Mouse (Mus musculus): ENCODE results near the gene Ccdc181.

The Ccdc181 gene

DNA sequence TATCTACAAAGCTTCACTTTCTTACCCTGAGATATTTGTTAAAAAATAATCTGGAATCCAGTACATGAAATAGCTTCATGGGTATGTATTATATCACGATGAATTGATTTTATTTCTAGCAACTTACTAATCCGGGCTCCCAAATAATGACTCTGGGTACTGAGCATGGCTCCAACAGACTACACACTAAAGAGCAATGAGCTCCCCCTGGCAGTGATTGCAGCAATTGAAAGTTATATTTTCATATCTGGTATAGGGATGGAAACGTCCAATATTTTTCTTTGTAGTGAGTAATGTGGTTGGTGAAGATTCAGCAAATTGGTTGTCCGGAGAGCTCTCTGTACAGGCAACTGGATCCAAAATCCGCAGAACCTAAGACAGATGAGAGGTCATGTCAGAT is 16.7 kb downstream of the Ccdc181 start:
- DNase-seq: no peak

DNA sequence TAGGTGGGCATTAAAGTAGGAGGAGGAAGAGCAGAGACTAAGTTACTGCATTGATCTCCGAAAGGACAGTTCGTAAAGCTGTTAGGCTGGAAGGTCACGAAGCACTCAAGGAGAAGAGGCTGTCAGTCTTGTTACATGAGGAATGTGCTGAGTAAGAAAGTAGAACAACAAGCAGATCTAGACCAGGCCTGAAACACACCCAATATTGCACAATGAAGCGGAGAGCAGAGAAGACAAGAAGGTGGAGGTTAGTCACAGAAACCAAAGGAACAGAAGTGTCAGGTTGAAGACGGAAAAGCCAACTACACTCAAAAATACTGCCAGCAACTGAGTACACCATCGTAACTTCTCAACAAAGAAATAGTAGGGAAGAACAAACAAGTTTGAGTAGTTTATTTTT is 18.7 kb downstream of the Ccdc181 start:
- DNase-seq: no peak

DNA sequence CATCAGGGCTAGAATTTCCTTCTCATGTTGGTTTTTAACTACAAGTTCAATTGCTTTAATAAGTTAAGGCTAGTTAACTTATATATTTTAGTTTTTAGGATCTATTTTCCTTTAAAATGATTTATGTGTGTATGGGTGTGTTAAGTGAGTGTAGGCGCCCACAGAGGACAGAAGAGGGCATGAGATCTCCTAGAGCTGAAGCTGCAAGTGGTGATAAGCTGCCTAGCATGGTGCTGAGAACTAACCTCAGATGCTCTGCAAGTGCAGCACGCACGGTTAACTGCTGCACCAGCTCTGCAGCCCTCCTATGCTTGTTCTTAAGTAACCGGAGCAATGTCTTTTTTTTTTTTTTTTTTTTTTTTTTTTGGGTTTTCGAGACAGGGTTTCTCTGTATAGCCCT is 21.1 kb downstream of the Ccdc181 start:
- no peak for DNase-seq

DNA sequence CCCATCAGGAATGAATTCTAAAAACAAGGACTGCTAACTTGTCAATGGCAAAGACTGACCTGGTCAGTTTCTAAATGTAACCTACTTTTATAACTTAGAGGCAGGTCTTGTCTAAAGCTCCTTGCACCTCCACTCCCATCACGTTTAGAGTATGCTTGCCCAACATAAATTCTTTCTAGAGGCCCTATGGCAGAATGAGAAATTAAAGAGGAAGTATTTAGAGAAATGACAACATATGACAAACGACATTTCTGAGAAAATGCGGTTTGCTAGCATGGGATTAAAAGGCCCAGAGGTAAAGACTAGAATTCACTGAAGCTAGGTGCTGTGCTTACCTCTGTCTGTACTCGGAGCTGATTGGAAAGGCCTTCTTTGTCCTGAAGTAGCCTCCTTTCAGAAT is 26.6 kb downstream of the Ccdc181 start:
- DNase-seq: no peak

DNA sequence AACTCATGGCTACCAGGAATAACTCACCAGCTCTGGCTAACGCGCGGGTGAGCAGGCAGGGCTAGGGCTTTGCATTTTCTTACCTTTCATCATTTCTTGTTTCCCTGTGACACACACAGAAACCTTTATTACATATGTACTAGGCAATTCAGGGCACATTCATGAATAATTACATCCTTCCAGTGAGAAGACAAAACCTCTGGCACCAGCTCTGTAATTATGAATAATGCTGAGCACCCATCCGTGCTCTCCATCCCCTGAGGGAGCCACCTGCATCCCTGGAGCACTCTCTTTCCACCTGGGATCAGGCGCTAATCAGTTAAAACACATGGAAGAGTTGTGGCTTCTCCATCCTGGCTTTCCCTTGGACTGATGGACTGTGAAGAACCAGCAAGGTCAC is 28.4 kb downstream of the Ccdc181 start, which contains the start of gene Nme7:
TSS of gene Nme7 (plus strand) at position 301 of the 400 bp plus-strand sequence.
- DNase-seq: no peak

DNA sequence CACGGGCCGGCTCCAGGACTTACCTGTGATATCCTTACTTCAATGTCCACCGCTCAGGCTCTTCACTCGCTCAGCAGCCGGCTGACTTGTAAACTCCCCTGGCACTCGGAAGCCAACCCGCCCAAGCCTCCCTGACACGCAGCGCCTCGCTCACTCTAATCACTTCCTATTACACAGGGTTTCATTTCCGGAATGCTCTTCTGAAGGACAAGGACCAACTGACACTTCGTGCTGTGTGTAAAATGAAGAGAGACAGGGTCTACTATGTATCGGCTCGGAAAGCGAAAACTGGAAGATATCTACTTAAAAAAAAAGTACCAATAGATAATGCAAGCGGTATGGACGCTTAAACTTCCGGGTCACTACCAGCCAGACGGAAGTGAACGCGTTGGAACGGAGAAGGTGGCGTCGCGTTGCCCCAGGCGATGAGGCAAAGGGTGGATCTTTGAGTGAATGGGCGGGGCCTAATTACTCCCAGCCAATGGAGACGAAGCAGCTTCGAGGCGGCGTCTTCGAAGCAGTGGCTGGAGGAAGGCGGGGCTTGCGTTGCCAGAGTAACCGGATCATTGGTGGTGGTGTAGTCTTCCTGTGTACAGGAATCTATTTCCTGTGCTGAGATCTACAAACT is 31.9 kb downstream of the Ccdc181 start, which contains the start of gene Blzf1:
TSS of gene Blzf1 (minus strand) at position 366 of the 628 bp plus-strand sequence.
- DNase-seq: peak; percentile 98

DNA sequence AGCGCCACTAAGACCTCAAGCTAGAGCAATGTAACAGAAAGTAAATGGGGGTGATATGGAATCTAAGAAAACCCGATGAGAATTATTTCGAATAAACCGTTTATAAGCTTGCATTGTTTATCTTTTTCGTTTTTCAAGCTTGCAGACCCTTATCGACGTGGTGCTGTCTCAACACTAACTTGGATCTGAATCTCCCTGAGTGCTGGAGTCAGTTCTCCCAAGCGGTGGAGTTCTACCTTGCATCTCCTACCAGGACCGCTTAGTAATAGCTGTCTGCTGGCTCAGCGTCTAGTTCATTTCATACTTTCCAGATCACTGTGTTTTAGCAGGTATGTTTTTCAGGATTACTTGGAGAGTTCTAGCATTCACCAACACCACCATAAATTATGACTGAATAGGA is 32.5 kb downstream of the Ccdc181 start:
- no peak for DNase-seq

DNA sequence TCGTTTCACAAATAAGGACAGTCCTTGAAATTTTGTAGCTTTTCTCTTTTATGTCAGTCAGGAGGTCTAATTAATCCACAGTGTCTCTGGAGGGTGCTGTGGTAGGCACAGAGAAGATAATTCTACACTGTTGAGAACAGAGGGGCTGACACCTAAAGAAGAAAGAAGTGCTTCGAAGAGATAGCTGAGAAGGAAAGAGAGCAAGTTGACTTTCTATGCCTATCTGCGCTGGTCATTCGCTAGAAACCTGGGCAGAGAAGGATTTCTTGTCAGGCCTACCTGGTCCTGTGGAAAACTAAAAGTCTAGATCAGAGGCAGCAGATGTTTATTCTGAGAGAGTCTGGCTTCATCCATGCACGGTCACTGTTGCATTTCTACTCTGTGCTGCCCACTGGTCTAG is 38.7 kb downstream of the Ccdc181 start:
- no peak for DNase-seq

DNA sequence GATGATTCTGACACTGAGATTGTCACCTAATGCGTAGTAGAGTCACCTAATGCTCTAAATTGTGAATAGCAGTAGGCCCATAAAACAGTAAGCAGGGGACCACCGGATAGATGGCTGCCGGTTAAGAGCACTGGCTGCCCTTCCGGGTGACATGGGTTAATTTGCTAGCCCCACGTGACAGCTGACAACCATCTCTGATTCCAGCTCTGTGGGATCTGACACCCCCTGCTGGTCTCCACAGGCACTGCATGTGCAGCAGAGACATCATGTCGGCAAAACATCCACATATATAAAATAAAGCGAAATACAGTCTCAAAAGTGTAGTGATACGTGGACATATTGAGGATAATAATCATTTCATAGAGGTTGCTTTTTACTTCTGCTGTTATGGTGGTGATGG is 39.9 kb downstream of the Ccdc181 start:
- DNase-seq: peak; percentile 58

DNA sequence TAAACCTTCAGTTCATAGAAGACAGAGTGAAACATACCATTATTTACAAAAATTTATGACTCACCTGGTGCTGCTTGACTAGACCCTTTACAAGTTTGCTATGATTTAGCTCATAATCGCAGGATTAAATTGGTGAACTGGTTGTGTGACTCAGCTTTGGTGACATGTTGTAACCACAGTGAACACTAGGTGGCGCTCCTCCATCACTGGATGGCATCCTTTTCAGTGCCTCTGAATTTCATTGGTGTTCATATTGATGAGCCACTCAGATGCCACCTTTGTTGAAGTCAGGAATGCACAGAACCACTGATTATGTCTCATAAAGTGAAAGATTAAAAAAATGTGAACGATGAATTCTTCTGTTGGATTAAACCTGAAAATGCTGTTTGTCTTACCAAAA is 41.3 kb downstream of the Ccdc181 start:
- DNase-seq: peak; percentile 71

DNA sequence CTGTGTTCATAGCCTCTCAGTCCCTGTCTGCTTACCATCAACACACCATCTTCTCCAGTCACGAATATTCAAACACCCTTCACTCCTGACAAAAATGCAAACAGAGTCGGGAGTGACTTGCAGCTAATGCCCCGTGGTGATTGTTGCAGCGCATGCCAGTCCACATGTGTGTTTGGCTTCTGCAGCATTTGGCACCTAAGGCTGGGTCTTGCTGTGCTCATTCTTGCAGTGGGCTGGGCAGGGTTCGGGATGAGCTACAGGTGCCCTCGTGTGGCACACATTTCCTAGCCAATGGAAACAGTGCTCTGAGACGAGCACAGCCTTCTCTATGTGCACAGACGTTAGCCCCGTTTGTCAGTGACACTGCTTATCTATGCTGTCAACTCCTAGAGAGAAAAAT is 41.9 kb downstream of the Ccdc181 start:
- DNase-seq: no peak

DNA sequence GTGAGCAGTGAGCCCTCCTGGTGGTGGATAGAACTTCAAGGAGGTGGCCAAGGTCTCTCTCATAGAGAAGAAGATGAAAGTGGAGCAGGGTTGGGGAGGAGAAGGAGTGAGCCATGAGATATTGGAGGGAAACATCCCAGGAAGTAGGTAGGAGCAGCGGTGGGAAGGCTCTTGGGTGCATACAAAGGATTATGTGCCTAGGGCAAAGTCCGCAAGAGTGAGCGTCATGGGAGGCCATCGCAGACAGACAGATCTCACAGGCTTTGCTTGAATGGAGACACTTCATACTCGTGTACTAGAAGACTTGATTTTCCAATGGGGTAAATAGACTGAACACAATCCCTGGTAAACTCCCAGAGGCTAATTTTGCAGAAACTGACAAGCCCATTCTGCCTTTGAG is 43.1 kb downstream of the Ccdc181 start:
- no peak for DNase-seq

DNA sequence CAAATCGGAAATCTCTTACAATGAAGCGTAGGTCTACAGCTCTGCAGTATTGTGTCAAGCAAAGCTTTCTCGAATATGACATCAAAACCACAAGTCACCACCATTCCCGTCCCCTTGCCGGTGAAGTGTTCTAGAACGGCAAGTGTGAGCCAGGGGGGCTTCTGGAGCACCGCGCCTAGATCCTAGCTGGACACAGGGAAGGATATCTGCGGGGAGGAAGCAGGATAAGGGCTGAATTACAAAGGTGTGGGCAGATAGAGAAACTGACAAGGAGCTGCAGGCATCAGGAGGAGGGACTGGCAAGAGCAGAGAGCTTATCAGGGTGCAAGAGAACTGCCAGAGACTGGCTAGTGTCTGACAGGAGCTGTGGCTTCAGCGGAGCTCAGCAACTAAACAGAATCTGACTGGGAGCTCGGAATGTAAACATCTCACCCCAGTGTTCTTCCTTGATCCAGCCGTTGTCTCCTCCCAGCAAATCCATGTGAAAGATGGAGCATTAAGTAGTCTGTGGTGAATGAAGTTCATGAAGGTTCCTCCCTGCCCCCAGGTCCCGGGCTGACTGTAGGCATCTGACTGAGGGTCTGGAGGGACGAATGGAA is 44.3 kb downstream of the Ccdc181 start:
- DNase-seq: no peak

DNA sequence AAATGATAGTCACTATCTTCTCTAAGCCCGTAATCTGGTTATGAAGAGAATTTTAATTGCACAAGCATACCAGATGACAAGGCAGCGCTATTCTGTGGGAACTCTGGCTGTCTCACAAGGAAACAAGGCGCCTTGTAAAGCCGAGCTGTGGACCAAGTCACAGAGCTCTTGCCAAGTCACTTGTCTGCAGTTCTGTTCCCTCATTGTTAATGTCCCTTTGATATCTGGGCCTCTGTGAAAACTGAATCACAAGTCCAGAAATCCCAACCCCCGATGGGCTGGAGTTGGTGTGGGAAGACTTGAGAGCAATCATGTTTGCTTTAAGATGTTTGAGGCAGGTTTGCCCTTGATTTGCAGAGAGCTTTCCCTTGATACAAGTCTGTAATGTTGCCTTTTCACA is 45.3 kb downstream of the Ccdc181 start:
- no peak for DNase-seq

DNA sequence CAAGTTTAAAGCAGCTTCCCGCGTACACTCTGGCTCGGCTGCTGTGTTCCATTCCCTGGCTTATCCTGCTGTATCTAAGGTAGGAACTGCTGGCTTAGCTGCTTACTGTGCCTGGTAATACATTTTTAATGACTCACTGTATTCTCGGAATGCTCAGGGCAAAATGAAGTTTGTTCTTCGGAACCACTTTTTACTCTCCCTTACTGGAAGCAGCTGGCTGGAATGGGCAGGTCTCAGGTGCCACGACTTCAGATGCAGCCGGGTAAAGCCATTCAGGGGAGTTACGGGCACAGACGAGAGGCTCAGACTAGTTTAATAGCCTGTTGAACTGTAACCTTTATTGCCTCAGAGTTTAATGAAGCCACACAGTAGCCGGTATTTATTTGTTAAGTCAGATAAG is 46.0 kb downstream of the Ccdc181 start:
- no peak for DNase-seq

DNA sequence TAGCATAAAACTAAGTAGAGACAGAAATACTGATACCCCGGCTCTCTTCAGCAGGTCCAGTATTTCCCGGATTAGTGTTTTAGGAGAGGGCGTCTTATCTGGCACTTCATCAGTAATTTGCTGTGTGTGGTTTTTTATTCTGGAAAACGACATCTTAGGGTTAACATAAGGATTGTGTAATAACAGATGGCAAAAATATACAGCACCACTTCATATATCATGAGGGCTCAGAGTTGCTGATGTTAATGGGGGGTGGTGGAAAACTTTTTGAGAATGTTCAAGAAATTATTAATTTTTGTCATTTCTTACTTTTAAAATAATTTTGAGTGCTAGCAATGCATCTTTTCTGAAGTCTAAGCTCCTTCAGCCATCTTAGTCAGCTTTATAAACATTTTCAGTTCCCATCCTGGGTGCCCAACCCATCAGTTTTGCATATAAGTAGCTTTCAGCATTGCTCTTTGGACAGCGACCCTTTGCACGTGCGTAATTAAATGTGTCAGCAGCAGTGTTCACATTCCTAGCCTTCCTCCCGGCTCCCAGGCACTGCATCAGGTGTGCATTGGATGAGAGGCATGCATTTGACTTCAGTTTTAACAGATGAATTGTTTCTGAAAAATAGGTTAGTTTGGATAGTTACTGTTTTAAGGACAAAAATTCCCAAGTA is 47.7 kb downstream of the Ccdc181 start:
- no peak for DNase-seq

DNA sequence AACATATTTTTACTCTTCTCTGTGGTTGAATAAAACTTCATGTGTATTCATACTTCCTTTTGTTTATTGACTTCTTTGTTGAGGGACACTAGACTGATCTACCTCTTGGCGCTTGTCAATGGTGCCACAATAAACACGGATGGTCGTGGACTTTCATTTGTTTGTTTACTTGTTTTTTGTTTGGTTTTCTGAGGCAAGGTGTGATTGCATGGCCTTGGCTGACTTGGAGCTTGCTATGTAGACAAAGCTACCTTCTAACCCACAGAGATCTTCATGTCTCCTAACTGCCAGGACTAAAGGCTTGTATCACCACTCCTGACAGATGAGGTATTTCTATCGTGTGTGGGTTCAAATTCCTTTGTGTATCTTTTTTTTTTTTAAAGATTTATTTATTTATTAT is 48.8 kb downstream of the Ccdc181 start:
- no peak for DNase-seq

DNA sequence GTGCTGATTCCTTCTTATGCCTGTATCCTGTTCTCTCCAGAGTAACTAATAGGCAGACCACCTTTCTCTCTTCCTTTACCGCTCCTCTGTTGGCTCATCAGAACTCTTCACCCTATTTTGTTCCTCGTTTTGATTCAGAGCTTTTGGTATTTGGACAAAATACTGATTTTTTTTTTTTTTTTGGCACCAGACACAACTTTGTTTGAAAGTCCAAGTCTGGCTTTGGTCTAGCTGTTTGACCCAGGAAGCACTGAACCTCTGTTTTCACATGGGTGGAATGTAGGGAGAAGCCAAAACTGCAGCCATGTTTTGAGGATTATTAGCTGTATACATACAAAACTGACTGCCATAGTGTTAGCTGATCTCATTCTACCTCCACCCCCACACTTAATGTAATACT is 49.5 kb downstream of the Ccdc181 start:
- no peak for DNase-seq

DNA sequence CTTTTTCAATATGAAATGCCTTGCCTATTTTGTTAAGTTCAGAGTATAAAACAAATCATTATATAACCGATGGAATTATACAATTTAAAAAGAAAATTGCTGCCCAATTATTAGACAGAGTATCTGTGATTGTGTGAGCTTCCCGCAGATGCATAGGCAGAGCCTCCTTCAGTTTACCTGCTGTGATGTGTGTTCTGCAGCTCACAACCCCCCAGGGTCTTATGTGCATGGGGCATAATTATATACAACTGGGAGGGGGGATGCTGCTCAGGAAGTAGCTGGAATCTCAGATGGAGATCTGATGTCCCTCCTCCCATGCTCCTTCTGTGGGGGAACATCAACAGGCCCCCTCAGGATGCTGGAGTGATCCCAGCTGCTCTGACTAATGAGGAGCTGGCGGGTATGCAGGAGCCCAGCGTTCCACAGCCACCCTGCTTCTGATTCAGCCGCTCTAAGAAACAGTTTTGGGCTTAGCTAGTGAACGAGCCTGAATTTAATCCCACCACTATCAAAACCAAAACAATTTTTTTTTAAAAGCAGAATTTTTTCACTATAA is 51.3 kb downstream of the Ccdc181 start:
- DNase-seq: no peak

DNA sequence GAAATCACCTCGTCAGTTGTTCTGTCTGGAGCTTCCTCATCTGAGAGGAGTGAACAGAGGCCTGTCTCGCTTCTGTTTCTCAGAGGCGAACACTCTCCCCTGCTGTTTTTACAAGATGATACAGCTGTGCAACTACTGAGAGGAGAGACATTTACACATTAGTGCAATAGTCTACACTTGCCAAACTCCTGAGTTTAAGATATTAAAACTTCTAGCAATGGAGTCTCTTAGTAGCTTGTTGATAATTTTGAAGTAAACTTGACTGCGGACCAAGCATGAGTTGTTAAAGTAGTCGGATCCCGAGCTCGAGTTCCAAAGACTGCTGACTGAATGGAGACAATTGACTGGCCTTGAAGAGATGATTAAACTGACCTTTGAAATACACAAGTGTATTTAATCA is 52.4 kb downstream of the Ccdc181 start:
- DNase-seq: no peak

DNA sequence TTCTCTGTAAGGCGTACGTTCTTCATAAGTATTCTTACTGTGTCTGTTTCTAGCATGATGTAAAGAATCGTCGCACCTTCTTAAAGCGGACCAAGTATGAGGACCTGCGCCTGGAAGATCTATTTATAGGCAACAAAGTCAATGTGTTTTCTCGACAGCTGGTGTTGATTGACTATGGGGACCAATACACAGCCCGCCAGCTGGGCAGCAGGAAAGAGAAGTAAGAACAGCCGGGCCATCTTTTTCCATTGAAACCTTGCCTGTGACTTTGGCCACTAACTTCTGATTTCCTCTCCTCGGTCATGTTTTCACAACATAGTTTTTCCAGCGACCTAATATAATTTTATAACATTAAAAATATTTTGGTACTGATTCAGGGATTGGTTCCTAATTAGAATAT is 57.2 kb downstream of the Ccdc181 start:
- DNase-seq: no peak

DNA sequence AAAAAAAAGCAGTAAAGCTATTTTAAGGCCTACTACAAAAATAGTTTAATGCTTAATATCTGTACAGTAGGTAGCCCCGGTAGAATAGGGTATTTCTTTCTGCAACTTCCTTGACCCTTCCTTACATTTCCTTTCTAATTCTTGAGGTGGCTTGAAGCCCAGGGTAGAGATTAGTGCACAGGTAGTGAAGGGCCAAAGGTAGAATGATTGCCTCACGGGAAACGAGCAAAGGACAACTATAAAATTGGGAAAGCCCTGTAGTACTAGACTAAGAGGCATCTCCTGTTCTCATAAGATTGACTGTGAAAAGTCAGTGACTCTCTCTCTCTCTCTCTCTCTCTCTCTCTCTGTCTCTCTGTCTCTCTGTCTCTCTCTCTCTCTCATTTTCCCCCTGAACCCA is 60.0 kb downstream of the Ccdc181 start:
- no peak for DNase-seq

DNA sequence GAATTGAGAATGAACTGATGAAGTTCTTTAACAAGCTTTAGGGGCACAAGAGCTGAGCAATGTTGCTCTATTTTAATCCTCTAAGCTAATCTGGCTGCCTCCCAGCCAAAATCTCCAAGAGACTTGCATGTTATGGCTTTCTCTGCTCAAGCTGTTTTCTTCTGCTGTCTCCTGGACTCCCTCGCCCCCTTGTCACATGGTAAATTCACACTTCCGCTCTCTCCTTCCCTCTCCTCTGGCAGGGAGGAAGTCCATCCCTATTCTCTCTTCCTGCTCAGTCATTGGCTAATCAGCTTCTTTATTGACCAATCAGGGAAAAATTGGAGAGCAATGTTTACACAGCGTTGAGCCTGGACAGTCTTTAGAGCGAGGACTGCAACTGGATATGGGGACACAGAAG is 60.5 kb downstream of the Ccdc181 start:
- DNase-seq: no peak

Measured in thymus, postnatal 14 days (tissue).